Mouse (Mus musculus) midbrain, embryonic 11.5 days (tissue): ENCODE data around the gene Sertad4. TPM values are rescaled to one million over a fixed set of nuclear protein-coding genes. Genes with fewer than 3 reads are reported as not detected.

ENCODE experiments used
- ATAC-seq: fragments of 200-750 bp; cut with Nextera tagmentation; 2 replicates; pipeline ENCODE4 v1.8.0; 2017; ENCODE audit warnings: moderate TSS enrichment, moderate library complexity; ENCODE audit not compliant: low FRiP score
- DNase-seq: peaks from one replicate; pipeline ENCODE4 v3.0.0; 2015; ENCODE audit warnings: low spot score; ENCODE audit errors: missing footprints
- H3K27ac ChIP-seq: fragments of 300-500 bp; sonication (generic); 2 replicates; pipeline ENCODE4 v1.5.1; 2014; ENCODE audit warnings: low read depth, low read length
- H3K27me3 ChIP-seq: fragments of 300-500 bp; sonication (generic); 2 replicates; pipeline ENCODE4 v1.6.1; 2014; ENCODE audit warnings: mild to moderate bottlenecking, low read length, moderate library complexity, mixed read lengths; ENCODE audit not compliant: control insufficient read depth, insufficient read depth
- H3K36me3 ChIP-seq: fragments of 300-500 bp; sonication (generic); 2 replicates; pipeline ENCODE4 v1.6.1; 2014; ENCODE audit warnings: mild to moderate bottlenecking, low read length, moderate library complexity, mixed read lengths; ENCODE audit not compliant: control insufficient read depth, insufficient read depth
- H3K4me1 ChIP-seq: fragments of 300-500 bp; sonication (generic); 2 replicates; pipeline ENCODE4 v1.6.1; 2014; ENCODE audit warnings: low read length; ENCODE audit not compliant: control insufficient read depth, insufficient read depth
- H3K4me2 ChIP-seq: fragments of 300-500 bp; sonication (generic); 2 replicates; pipeline ENCODE4 v1.6.1; 2014; ENCODE audit warnings: mild to moderate bottlenecking, moderate library complexity
- H3K4me3 ChIP-seq: fragments of 300-500 bp; sonication (generic); 2 replicates; pipeline ENCODE4 v1.5.1; 2014; ENCODE audit warnings: low read depth, low read length
- H3K9ac ChIP-seq: fragments of 300-500 bp; sonication (generic); 2 replicates; pipeline ENCODE4 v1.6.1; 2014; ENCODE audit warnings: low read length
- H3K9me3 ChIP-seq: fragments of 300-500 bp; sonication (generic); 2 replicates; pipeline ENCODE4 v1.6.1; 2016; ENCODE audit warnings: low read length; ENCODE audit not compliant: control insufficient read depth
- WGBS: fragments of 180-500 bp; shearing (Covaris S2); extraction: QIAGEN DNeasy Blood & Tissue Kit; methylation state at CpG from one replicate; pipeline ENCODE4 v1.1.7; 2014; 5-methylcytosine and 5-hydroxymethylcytosine counted together
- polyA plus RNA-seq: library from polyadenylated mRNA; unstranded; fragments of >200 nt; fragmentation: Nextera tagmentation; extraction: Ambion mirVana; gene quantifications from 2 replicates; pipeline ENCODE4 v1.2.1, GENCODE M21; 2014

The Sertad4 gene
- polyA plus RNA-seq, 1 experiment from 2014 or later, result 14.3 TPM

DNA sequence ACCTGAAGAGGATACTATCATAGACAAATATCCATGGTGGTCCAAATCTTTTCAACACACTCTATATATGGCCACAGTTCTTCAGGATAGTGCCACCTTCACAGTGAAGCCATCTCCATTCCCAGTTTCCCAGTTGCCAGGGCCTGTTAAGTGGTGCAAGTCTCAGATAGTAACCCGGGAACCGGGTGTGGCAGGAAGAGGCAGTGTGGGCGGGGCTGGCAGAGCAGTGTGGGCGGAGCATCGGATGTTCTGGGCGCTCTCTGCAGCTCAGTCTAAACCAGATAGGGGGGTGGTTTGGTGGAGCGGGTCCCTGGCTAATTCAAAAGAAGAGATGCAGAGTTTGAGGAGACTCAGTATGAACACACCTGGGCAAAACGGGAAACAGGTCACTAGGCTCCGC is 29.8 kb downstream of the Sertad4 start:
- no peak for DNase-seq
- Histone ChIP-seq H3K9ac (no peak overlapping the region), H3K9me3 (no peaks in the 10 kb centered on the region), H3K4me3 (no peak overlapping the region), H3K27ac (no peak overlapping the region), H3K4me2 (no peak overlapping the region), H3K27me3 (no peaks in the 10 kb centered on the region), H3K4me1 (peaks cover 14% of the 10 kb centered on the region), H3K36me3 (no peaks in the 10 kb centered on the region)
- no peak for ATAC-seq
- 22% methylated on average over 9 of the region's 9 CpGs for WGBS

DNA sequence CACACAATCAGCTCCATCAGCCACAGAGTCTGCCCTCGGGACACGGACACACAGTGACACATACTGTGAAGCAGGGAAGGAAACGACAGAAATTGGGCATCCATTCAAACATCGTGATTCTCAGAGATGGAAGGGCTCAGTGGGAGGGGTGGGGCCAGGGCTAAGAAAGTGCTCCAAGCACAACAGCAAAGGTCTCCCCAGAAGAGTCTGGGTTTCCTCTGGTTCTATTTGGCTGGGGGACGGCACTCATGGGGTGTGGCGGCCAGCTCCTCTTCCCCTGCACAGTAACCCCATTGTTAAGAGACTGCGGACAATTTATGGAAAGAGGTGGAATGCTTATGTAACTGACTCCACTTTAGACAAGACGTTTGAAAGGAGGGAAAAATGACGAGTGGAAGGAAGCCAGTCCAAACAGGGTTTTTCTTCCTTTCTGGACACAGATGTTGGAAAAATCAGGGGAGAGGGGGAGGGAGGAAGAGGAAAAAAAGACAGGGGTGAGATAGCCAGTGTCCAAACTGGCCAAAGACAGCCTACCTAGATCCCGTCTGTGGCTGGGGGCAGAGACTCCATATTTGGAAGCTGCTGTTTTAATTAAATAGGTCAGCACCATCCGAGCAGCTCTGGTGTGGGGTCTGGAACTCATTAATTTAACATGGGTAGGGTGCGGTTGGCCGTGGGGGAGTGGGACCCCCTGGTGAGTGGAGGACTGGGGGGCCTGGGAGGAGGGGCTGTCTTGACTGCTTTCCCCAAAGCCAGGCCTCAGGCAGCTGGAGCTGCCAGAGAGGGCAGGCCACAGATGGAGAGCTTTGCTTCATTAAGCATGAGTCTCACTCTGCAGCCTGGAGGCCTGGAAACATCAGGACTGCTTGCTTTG is 32.7 kb downstream of the Sertad4 start:
- ATAC-seq (peak; percentile 82), DNase-seq (no peak)
- Histone ChIP-seq H3K27me3 (no peaks in the 10 kb centered on the region), H3K36me3 (no peaks in the 10 kb centered on the region), H3K4me3 (no peak overlapping the region), H3K27ac (peak overlapping the region; percentile 6; the same call in 1 of the 2 replicates), H3K9ac (no peak overlapping the region), H3K4me2 (no peak overlapping the region), H3K4me1 (peaks cover 7% of the 10 kb centered on the region; the same call in 1 of the 2 replicates), H3K9me3 (no peaks in the 10 kb centered on the region)
- 38% methylated on average over 13 of the region's 13 CpGs for WGBS

DNA sequence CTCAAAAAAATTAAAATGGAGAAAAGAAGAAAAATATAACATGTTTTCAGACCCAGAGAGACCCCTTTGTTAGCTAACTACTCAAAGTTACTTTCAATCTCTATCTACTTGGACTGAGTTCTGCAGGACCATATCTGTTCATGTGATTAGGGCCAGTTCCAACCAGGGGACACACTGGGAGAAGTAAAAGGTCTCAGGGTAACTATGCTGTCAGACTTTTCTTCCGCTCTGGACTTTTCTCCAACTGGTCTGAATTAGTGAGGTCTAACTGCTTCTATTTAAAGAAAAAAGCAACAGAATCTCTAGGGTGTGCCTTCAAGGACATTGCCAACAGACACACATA is 33.3 kb downstream of the Sertad4 start:
- peaks cover 7% of the 10 kb centered on the region; the same call in 1 of the 2 replicates for H3K4me1 ChIP-seq
- 83% methylated on average over 1 of the region's 1 CpGs for WGBS
- no peaks in the 10 kb centered on the region for H3K36me3 ChIP-seq
- no peak overlapping the region for H3K4me2 ChIP-seq
- 0 out of 2 replicates have a peak overlapping the region, but pooled peaks have one; percentile 6 for H3K27ac ChIP-seq
- no peaks in the 10 kb centered on the region for H3K9me3 ChIP-seq
- H3K27me3 ChIP-seq, result no peaks in the 10 kb centered on the region
- H3K4me3 ChIP-seq, result no peak overlapping the region
- H3K9ac ChIP-seq, result no peak overlapping the region
- no peak for ATAC-seq
- no peak for DNase-seq

DNA sequence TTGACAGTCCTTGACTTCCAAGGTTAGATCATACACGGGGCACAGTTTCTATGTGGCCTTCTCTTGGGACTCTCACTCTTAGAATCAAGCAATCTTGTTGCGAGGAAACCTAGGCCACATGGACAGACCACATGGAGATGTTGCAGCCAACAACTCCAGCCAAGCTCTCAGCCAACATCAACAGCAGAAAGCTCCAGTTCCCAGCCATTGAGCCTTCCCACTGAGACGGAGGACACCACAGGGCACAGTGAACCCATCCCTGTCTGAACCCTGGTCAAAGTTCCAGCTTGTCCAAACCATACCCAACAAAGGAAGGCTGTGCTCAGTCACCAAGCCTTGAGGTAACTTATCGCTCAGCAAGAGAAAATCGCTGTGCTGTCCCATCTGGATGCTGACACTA is 37.2 kb downstream of the Sertad4 start:
- H3K9ac ChIP-seq, result no peak overlapping the region
- WGBS, result 91% methylated on average over 5 of the region's 5 CpGs
- ATAC-seq (no peak), DNase-seq (no peak)
- H3K27ac ChIP-seq, result no peak overlapping the region
- peaks cover 6% of the 10 kb centered on the region for H3K4me1 ChIP-seq
- no peaks in the 10 kb centered on the region for H3K27me3 ChIP-seq
- H3K9me3 ChIP-seq, result no peaks in the 10 kb centered on the region
- H3K4me3 ChIP-seq, result no peak overlapping the region
- no peaks in the 10 kb centered on the region for H3K36me3 ChIP-seq
- no peak overlapping the region for H3K4me2 ChIP-seq

GRCm38 (mm10) chr1:192815789-192816188 is 39.8 kb downstream of the Sertad4 start:
- Histone ChIP-seq H3K27me3 (no peaks in the 10 kb centered on the region), H3K4me3 (no peak overlapping the region), H3K9me3 (no peaks in the 10 kb centered on the region), H3K9ac (no peak overlapping the region), H3K27ac (no peak overlapping the region), H3K4me1 (no peaks in the 10 kb centered on the region; the same call in 1 of the 2 replicates), H3K4me2 (no peak overlapping the region), H3K36me3 (no peaks in the 10 kb centered on the region)
- ATAC-seq (no peak), DNase-seq (no peak)
- WGBS, result 62% methylated on average over 2 of the region's 2 CpGs

DNA sequence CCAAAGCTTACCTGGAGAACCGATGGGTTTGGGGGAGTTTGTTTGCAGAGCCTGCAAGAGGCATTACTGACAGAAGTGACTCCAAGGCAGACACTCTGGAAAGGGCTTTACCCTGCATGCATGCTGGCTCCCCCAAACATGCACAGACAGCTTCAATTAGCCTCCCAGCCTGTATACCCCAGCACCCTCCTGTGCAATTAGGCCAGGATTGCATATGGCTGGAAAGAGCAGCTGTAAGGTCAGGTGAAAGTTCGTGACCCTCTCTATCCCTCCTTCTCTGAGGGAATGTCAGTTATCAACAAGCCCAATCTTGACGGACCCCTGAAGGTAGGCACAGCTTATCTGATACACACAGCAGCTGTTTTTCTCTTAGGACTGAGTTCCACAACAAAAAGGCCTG is 40.9 kb downstream of the Sertad4 start:
- ATAC-seq (no peak), DNase-seq (no peak)
- no peaks in the 10 kb centered on the region for H3K27me3 ChIP-seq
- H3K9me3 ChIP-seq, result no peaks in the 10 kb centered on the region
- H3K4me1 ChIP-seq, result no peaks in the 10 kb centered on the region; the same call in 1 of the 2 replicates
- H3K4me3 ChIP-seq, result no peak overlapping the region
- H3K36me3 ChIP-seq, result no peaks in the 10 kb centered on the region
- WGBS, result 27% methylated on average over 3 of the region's 3 CpGs
- H3K27ac ChIP-seq, result no peak overlapping the region
- no peak overlapping the region for H3K4me2 ChIP-seq
- no peak overlapping the region for H3K9ac ChIP-seq

GRCm38 (mm10) chr1:192812758-192813157 is 42.8 kb downstream of the Sertad4 start:
- ATAC-seq, result no peak

DNA sequence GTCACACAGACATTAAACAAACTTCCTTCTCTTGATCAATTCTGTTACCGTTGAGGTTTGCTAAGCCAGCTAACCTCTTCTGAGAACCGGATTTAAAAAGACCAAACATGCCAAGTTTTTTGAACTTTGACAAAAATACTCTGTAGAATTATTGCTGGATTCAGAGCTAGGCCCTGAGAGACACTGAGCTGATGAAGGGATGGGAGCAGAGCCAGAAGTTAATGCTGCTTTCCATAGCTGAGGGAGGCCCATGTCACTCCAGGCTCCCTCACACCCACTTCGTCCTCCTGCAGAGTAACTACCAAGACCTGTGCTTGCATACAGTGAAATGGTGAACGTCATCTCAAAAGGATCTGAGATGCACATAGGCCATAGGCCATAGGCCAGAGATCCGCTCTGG is 43.3 kb downstream of the Sertad4 start:
- Histone ChIP-seq H3K9me3 (no peaks in the 10 kb centered on the region), H3K27ac (no peak overlapping the region), H3K27me3 (no peaks in the 10 kb centered on the region), H3K4me1 (no peaks in the 10 kb centered on the region; the same call in 1 of the 2 replicates), H3K4me3 (no peak overlapping the region), H3K4me2 (no peak overlapping the region), H3K36me3 (no peaks in the 10 kb centered on the region), H3K9ac (no peak overlapping the region)
- ATAC-seq (no peak), DNase-seq (no peak)
- WGBS, result 95% methylated on average over 5 of the region's 5 CpGs

More at GRCm38 (mm10) chr1:192812758-192813157, 42.8 kb downstream of the Sertad4 start:
- no peak for DNase-seq
- Histone ChIP-seq H3K27me3 (no peaks in the 10 kb centered on the region), H3K9ac (no peak overlapping the region), H3K36me3 (no peaks in the 10 kb centered on the region), H3K4me2 (no peak overlapping the region), H3K4me3 (no peak overlapping the region), H3K4me1 (no peaks in the 10 kb centered on the region; the same call in 1 of the 2 replicates), H3K27ac (no peak overlapping the region), H3K9me3 (no peaks in the 10 kb centered on the region)
- WGBS, result 96% methylated on average over 9 of the region's 9 CpGs
